Mouse (Mus musculus): Measurements from ENCODE around the gene Sgip1.

Sgip1 gene

DNA sequence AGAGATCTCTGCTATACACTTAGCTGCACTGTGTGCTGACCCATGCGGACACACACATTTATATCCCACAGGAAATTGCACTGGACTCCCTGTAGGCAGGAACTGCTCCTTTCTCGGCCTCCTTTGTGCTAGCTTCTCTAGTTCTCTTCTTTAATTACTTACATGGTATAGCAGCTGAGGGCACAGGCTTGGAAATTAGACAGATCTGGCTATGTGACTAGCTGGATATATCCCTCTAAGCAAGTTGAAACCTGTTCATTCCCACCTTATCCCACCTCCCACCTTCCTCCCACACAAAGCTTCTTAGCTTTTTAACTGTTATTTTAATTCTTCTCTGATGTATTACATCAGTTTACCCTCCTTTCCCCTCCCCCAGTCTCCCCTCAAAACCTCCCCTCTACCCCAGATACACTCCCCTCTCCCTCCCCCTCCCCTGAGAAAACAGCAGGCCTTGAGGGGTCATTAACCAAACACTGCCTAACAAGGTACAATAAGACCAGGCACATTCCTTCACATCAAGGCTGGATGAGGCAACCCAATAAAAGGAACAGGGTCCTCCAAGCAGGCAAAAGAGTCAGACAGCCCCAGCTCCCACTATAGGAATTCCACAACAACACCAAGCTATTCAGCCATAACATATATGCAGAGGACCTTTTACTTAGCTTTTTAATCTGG lies 34.6 kb downstream of the Sgip1 start:
- no peak for DNase-seq

DNA sequence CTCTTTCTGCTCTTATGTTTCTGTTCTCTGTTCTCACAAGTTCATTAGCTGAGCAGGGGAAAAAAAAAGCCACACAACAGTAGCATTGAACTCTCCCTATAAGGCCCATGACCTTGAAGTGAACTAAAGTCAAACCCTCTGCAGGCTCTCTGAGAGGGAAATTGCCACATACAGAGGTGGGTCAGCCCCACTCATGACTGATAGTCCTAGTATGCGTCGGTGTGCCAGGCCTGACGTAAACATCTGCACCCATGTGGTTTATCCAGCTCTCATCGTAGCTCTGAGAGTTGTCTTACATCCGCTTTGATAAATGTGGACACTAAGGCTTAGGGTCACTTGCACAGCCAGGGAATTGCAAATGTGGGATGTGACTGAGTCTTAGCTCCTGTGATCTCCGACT lies 38.8 kb downstream of the Sgip1 start:
- DNase-seq = no peak

DNA sequence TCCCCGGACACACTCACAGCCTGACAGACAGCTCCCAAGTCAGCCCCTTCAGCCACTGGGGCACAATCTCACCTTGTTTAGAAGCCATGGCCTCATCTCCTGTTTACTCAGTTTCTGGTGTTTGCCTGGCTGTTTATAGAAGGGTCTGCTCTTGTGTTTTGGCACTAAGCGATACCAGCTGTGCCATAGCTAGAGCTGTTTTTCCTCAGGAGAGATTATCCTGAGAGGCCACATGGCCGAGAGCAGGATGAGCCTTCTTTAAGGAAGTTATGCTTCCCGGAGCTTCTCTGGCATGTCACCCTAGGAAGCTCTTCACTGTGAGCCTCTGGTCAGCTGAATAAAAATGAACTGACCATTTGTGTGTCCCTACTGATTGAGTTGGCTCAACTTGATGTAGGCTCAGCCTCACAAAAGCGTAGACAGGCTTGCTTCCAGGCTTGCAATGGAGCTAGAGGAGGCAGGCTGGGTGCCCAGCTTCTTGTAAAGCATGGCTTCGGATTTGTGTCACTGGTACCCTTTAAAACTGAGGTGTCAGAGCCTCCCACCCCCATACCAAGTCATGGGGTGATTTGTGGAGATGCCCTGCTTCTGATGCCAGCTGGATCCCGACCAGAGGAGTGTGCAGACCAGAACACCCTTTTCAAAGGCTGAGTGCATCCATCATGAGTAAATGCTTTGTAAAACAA lies 42.1 kb downstream of the Sgip1 start:
- peak; percentile 81 for DNase-seq

DNA sequence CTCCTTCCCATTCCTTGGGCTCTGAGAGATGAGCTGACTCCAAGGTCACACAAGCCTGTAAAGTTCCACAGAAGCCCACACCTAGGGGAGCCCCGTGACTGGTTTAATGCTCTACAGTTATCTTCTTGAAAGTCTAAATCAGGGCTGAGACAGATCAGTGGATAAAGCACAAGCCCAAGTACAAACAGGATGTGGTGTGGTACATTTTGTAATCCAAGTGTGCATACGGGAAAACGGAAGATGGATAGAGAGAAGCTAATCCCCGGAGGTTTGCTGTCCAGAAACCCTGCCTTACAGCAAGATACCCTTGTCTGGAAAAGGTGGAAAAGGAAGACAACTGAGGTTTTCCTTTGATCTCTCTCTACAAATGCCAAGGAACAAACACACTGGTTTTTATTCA lies 44.1 kb downstream of the Sgip1 start:
- no peak for DNase-seq

DNA sequence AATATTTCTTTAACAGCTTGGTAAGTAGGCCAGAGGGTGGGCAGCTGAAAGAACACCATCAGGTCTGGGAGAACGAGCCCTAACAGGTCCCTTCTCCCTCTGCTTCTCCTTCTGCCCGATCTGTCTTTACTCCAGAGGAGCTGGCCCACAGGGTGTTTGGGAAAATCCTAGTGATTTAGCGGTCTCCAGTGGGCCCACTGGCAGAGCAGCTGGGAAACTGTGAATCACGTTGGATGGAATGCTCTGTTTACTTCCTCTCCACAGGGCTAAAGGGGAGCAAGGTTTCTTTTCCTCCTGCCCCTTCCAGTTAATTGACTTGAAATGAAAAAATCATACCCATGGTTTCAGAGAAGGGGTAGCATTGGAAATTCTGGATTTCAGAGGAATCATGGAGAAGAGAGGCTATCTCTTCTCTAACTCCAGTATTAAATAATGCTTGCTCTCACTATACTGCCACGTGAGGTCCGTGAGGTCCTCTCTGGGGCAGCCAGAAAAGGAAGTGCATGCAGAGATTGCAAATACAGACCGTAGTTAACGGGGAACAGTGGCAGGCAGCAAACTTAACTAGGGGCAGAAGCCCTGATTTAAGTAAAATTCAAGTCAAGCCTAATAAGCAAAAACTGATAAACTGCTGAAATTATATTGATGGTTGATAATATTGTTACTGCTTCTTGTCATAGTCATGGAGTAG lies 51.1 kb downstream of the Sgip1 start:
- no peak for DNase-seq

DNA sequence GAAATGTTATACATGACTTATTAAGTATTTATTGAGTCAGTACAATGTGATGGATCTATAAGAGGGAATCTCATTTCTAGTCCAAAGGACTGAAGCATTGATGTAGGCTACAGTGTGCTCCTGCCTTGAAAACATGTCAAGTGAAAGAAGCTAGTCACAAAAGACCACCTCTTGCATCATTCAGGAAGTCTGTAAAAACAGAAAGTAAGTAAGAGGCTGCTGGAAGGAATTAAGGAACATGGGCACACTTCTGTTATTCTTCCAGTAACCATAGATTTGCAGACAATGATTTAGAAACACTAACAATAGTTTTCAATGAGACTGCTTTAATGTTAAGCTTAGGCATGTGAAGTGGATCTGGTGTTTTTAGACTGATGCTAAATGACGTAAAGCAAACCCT lies 60.4 kb downstream of the Sgip1 start:
- DNase-seq = no peak

DNA sequence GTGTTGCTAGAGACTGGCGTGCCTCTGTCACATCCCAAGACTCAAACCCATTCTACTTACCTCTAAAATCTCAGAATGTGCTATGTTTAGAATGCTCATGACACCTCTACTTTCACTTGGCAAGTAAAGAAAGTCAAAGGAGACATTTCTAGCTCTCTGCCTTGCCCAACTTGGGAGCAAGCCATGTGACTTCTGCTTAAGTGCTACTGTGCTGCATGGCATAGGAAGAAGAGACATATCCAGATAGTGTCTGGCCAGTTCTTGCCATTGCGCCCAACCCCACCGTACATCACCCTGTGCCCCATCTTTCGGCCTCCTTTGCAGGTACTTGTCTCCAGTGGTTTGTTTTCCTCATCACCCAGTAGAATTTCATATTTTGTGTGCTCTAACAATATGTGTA lies 60.8 kb downstream of the Sgip1 start:
- DNase-seq = no peak

DNA sequence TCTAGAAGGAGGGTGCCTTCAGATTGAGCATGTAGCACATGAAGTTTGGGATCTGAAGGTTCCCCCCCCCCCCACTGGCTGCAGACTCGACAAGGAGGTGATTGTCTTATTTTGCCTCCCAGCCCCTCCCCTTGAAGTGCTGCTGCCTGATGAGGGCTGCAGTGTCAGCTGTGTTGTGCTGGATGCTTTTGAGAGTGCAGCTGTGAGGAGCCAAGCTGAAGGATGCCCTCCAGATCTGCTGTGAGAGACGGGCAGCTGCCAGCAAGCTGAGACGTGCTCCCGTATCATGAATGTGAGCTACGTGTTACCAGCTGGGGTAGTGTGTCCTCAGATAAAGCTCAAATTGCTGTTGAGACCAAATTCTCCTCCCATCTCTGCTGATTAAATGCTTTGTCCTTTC lies 63.5 kb downstream of the Sgip1 start:
- no peak for DNase-seq

DNA sequence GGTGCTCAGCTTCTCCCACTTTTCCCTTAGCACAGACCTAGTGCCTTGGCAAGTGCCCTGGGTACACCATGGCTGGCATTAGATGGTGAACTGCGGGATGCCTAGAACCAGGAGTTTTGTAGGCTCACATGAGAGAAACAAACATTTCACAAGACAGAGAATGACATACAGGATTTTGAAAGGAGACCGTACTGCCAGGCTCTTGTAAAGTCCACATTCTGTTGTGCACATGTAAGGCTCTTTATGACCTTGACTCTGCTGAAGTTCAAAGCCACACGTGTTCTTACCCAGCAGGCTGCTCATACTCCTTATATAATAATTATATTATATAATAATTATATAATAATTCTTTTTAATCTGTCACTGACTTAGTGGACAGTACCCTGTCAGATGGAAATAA lies 65.9 kb downstream of the Sgip1 start:
- no peak for DNase-seq

DNA sequence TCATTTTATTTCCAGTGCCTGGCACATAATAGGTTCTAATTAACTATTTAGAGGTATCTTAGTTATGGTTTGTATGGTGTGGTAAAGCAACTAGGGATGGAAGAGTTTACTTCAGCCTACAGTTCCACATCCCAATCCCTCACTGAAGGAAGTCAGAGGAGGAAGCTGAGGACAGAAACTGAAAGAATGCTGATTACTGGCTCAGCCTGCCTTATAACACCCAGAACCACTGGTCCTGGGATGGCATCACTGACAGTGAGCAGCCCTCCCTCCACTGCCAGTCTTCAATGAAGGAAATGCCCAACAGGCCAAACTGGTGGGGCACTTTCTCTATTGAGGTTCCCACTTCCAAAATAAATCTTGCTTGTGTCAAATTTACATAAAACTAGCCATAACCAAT lies 67.2 kb downstream of the Sgip1 start:
- DNase-seq = no peak

DNA sequence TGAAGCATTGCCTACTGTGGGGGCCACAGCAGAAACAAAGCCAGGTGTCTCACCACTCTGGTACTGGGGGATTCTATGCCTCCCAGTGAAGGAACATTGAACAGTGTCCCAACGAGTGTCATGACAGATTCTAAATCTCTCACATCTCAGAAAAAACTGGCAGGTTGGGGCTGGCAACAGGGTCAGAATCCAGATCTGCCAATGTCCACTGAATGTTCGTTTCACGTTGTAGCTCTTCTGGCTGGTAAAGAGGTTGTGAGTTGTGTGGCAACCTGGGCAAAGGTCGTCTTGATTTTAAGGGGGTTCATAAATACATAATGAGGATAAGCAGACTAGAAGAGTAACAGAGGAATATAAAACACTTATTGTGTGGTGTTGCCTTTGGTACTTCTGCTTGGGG lies 68.2 kb downstream of the Sgip1 start:
- DNase-seq = no peak

DNA sequence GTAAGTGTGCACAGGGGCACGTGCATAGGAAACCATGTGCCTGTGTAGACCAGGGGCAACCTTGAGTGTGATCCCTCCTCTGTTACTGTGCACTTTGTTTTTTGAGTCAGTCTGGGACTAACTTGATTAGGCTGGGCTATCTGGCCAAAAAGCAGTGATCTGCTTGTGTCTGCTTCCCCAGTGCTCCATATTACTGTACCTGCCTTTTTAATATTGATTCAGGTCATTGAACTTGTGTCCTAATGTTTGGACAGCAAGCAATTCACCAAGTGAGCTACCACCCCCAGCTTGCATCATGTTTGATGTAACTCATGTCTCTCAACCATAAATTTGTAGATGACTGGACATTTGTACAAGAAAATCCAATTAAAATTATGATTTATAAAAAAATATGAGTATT lies 69.2 kb downstream of the Sgip1 start:
- no peak for DNase-seq

DNA sequence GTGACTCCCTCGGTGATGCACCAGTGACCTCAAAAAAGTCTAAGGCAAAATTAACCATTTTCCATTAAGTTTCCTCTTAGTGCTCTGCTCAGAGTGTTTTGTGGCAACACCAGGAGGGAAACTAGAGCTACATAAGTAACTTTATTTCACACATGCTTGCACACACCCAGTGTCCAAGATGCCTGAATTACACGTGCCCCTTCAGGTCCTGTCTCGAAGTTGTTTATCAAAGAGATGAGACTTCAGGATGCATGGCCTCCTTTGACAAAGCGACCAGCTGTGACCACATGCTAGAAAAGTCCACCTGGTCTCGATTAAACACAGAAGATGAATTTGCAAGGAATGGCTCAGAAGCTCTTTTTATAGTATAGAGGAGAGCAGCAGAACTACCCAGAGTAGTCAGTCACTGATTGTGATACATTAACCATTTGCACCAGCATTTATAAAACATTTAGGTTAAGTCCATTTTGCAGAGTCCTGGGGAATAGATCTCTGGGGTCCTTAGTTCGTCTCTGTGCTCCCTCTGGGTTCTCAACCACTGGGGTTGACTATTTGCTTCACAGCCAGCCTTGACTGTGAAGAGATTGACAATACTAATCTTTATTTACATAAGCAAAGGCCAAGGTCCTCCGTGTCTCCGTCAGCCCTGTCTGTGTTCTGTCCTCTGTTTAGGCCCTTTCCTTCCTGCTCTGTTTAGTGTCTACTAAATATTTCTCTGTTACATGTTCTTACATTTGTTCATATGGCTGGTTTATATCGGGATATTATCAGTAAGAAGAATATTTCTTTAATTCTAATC lies 70.1 kb downstream of the Sgip1 start:
- DNase-seq = no peak

DNA sequence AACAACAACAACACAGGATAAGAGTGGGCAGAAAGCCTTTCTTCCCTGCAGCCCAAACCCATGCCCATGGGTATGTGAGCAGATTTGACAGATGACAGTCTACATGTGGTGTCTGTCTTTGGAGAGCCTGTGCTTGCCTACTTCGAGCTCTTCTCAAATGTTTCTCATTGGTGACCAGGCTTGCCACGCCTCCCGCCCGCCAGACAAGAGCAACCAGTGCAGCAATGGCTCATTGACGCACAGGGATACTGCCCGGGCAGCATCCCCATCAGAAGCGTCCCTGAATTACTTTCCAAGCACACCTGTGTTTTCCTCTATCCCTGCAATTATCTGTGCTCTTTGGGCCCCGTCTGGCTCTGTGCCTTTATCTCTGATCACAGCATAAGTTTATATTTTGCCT lies 72.2 kb downstream of the Sgip1 start:
- DNase-seq = no peak

DNA sequence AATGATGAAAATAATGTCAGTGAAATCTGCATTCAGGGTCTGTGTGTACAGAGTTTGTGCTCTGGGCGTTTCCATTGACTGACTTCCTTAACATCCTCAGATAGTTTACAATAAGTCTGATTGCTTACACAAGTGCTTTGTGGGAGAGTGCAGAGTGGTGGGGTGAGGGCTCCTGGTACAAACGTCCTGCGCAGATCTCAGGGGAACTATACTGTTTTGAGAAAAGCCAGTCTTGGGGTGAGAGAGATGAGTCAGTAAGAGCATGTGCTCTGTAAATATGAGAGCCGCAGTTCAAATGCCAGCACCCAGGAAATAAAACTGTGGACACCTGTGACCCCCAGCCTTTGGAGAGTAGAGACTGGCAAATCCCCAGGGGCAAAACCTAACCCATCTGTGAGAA lies 80.7 kb downstream of the Sgip1 start:
- no peak for DNase-seq

DNA sequence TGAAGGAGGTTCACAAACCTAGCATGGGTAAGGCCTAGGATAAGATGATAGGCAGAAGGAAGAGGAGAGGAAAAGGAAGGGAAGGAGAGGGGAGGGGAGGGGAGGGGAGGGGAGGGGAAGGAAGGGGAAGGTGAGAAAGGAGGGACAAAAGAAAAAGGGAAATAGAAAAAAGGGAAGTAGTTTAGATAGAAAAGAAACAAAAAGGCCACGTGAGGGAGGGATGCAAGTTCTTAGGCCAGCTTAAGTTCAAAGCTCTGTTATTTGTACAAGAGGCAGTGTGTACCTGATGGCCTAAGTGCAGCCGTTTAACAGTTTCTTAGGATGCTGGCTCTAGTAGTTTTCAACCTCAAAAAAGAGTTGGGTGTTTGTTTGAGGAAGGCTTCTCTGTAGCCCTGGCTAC lies 83.4 kb downstream of the Sgip1 start:
- DNase-seq = no peak

DNA sequence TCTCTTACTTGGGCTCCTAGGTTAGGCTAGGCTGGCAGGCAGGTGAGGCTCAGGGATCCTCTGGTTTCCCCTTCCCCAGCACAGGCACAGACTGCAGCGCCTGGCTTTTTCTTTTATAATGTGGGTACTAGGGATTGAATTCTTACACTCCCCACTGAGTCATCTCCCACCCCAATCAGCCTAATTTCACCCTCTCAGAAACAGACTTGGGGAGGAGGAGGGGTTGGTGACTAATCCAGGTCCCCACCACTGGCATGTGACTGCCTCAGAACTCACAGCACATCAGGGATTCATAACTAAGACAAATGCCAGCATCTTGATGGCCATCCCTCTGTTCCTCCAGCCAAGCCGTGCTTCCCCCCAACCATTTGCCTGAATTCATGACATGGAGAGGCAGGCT lies 85.1 kb downstream of the Sgip1 start:
- DNase-seq = no peak

DNA sequence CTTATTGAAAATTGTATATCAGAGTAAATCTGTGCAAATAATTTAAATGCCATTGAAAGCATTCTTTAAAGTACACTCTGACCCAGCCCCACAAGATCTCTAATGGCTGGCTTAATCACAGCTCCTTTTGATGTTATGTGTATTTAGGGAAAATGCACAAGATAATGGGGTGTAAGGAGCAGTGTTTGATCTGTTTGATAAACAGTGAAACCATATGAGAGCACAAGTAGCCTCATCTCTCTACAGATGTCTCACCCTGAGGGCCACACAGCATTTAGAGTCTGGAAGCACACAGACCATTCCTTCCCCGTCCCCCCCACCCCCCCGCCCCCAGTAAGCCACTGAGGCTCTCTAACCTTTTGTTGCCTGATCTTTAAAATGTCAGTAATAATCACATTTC lies 87.4 kb downstream of the Sgip1 start:
- no peak for DNase-seq

DNA sequence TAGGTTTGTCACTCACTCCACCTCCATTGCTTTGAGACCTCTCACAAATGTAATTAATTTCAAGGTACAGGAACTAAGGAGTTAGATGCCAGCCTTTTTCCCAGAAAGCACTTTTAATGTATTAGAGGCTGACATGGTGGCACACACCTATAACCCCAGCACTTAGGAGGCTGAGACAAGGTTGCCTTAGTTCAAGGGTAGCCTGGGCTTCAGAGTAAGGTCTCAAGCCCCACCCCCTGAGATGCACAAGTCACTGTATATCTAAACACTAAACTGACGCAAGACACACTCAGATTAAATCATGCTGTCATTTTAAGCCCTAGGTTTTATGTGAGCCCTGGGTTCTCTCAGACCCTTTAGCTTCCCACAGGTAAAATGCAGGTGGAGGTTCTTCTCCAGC lies 92.1 kb downstream of the Sgip1 start:
- no peak for DNase-seq

DNA sequence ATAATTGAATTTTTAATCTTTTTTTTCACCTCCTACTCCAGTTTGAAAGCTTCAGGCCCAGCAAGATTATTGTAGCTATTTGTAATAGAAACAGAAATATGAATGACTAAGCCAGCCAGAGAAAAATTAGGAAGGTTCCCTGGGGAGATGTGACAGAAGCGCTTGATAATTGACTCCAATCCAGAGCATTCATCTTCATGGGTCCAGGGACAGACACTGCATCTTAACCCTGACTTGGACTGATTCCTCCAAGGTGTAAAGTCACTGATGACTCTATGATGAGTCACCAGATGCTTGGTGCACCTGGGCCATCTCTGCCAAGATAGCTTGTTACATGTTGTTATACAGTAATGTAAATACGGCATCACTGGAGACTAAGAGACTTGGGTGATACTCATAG lies 92.6 kb downstream of the Sgip1 start:
- DNase-seq = peak; percentile 64

DNA sequence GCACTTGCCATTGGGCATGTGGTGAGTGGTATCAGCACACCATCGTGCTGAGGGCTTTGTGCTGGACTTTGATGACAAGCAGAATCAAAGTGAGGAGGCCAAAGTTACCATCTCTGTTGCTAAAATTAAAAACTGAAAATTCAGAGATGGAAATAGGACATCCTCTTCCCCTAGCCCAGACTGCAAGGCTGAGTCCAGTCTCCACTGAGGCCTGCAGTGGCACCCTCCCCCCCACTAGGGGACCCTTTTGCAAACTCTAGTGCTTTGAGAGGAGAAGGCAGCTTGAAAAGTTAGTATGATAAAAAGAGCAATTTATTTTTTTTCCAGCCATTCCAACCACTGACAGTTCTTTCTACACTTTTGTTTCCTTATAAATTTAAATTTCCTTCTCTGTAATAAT lies 93.6 kb downstream of the Sgip1 start:
- no peak for DNase-seq

DNA sequence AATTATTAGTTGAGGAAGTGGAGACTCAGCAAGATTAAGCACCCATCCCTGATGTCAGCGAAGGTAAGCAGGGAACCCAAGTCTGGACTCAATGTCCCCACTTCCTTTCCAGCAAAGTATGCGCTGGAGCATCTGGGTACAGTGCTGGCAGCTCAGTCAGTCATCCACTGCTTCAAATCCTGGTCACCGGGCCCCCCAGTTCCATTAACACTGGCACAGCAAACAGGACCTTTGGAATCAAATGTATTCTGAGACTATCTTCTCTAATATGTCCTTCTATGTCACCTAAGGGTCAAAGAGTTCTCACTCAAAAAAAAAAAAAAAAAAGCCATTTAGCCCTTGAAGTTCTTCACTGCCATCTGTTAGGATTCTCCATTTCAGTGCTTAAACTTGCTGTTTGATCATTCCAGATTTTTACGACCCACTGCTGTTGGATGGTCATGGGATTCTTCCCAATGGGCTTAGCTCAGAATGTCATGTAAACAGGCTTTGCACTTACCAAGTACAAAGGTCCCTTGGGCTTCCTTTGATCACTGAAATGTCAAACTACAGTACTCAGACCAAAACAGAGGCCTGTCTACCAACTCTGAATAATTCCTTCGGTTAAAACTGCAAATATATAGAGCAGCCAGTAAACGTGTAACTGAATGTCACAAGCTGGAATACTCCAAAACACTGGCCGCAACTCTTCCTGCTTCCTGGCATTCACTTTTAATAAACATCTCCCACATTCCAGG lies 99.1 kb downstream of the Sgip1 start:
- no peak for DNase-seq

All from cerebellum, adult 9-10 months (tissue).